Mouse (Mus musculus) spleen, postnatal 4 days (tissue): ENCODE measurements around the gene Gm10382.
"Not testable (repeated sequence)": the region's sequence is repeated elsewhere in the genome, so short reads cannot be mapped to it uniquely, and the experiment has no call there.

Experiments used
- DNase-seq, 2 experiments: peaks; one replicate each; pipeline ENCODE4 v3.0.0; 2022; ENCODE audit warnings: low spot score in 2 of 2

Gene Gm10382

DNA sequence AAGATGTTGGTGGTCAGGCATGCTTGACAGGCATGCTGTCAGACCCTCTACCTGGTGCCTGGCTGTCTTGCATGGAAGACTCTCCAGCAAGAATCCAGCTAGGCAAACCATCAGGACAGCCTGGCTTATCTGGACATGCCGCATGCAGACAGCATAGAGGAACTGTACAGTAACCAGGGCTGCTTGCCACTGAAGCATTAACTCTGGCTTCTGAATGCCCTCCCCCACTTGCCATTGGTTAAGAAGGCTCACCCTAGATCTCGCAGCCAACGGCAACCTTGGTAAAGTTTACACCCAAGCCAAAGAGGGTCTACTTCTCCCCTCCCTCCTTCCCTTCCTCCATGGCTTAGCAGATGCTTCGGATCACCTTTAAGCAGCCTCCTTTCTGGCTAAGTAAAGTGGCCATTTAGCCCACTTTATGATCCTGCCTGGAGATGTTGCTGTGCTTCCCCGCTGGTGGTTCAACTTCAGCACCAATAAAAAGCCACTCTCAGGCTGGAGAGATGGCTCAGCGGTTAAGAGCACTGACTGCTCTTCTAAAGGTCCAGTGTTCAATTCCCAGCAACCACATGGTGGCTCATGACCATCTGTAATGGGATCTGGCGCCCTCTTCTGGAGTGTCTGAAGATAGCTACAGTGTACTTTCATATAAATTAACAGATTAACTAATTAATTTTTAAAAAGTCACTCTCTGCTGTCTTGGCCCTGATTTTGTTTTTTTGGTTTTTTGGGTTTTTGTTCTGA lies 18.0 kb upstream of the Gm10382 start:
- DNase-seq = no peak

DNA sequence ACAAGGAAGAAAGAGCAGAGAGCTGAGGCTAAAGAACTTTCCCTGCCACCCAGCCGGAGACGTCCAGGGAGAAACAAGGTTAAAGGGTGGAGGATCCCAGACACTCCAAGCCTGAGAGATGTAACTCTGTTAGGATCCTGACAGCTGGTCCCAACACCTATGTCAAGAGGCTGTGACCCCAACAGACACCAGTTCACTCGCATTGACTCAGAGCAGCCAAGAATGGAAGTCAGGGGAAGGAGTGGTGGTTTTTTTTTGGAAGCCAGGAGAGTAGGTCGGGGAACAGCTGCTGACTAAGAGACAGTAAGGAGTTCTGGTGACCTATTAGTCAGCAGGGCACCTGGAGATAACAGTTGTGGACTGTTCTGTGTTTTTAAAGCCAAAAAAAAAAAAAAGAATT lies 17.1 kb upstream of the Gm10382 start:
- DNase-seq = no peak

- no peak for DNase-seq
Measured at GRCm38 (mm10) chr5:125375871-125376270, 13.3 kb upstream of the Gm10382 start.

- peak in 1 of 2 experiments; percentile 36 for DNase-seq
Measured at GRCm38 (mm10) chr5:125377214-125377613, 11.9 kb upstream of the Gm10382 start.

- no peak for DNase-seq
Measured at GRCm38 (mm10) chr5:125378919-125379318, 10.2 kb upstream of the Gm10382 start.

GRCm38 (mm10) chr5:125381954-125382672 lies 7.0 kb upstream of the Gm10382 start:
- DNase-seq = no peak

GRCm38 (mm10) chr5:125382673-125383558 lies 6.2 kb upstream of the Gm10382 start:
- DNase-seq = peak in 1 of 2 experiments; percentile 37

GRCm38 (mm10) chr5:125383637-125384420 lies 5.3 kb upstream of the Gm10382 start:
- DNase-seq = no peak

- DNase-seq = no peak
Measured at GRCm38 (mm10) chr5:125384512-125385214, 4.5 kb upstream of the Gm10382 start.

DNA sequence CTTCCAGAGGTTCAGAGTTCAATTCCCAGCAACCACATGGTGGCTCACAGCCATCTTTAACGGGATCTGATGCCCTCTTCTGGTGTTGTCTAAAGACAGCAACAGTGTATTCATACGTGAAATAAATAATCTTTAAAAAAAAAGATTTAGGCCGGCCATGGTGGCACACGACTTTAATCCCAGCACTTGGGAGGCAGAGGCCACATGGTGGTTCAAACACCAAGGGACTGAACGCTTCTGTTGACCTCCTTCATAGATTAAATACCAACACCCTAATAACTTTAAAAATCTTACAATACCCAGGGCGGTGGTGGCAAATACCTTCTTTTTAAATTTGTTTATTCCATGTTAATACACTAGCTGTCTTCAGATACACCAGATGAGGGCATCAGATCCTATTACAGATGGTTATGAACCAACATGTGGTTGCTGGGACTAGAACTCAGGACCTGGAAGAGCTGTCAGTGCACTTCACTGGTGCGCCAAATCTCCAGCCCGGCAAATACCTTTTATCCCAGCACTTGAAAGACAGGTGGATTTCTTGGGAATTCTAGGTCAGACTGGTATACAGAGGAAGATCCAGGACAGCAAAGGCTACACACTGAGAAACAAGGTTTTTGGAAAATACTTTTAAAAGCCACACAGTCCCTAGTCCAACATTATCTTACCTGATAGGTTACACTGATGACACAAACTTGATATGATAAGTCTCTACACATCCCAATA lies 3.7 kb upstream of the Gm10382 start:
- no peak for DNase-seq

DNA sequence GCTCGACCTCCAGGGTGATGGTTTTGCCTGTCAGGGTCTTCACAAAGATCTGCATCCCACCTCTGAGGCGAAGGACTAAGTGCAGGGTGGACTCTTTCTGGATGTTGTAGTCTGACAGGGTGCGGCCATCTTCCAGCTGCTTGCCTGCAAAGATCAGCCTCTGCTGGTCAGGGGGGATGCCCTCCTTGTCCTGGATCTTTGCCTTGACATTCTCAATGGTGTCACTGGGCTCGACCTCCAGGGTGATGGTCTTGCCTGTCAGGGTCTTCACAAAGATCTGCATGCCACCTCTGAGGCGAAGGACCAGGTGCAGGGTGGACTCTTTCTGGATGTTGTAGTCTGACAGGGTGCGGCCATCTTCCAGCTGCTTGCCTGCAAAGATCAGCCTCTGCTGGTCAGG lies 1.8 kb upstream of the Gm10382 start:
- DNase-seq = not testable (repeated sequence)

GRCm38 (mm10) chr5:125388358-125389092 lies 597 bp upstream of the Gm10382 start:
- DNase-seq = no peak

DNA sequence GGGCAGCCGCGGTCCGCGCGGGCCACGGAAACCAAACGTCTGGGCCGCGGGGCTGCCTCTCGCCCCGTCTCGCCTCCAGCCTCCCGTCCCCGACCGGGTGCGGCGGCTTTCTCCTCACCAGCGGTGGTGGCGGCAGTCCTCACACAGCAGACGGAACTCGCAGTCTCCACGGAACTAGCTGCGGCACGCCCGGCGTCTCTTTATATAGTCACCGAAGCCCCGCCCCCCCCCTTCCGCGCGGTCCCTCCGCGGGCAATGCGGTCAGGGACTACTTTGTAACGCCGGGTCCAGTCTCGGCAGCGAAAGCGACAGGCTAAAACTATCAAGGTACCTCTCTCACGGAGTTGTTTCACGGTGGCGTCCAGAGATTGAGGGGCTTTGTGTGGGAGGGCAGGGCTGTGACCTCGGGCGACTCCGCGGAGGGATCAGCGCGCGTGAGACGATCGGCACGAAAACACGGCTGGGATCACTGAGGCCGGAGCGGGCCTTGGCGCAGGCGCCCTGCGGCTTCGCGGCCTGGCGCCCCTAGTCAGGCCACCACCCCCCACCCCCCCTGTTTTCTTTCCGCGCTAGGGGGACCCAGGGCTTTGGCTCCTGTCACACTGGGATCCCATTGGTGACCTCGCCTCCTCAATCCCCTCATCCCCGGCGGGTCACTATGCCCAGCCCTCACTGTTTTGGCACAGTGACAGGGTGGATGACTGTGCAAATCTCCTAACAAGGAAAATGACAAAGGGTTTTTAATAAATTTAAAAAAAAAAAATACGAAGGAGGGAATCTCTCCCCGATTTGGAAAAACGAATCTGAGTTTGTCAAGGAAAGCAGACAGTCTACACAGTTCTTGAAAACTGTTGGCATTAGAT lies 688 bp downstream of the Gm10382 start, which contains the start of gene Ubc:
Gene Ubc, minus strand, starts transcription at position 624 of the 863 bp plus-strand sequence.
- DNase-seq = peak; percentile 89 to 97

DNA sequence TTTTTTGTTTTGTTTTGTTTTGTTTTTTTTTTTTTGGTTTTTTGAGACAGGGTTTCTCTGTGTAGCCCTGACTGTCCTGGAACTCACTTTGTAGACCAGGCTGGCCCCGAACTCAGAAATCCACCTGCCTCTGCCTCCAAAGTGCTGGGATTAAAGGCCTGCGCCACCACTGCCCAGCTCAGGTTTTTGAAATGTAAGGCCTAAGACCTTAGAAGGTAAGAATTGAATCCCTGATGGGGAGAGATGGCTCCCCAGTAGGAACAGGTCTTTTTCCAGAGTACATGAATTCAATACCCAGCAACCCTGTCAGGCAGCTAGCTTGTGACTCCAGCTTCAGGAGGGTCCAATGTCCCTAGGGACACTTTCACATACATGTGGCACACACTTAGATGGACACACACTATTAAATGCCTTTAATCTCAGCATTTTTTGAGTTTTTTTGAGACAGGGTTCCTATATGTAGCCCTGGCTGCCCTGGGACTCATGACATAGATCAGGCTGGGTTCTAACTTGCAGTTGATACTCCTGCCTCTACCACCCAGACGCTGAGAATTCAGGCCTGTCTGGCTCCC lies 1.9 kb downstream of the Gm10382 start:
- no peak for DNase-seq

- no peak for DNase-seq
Measured at GRCm38 (mm10) chr5:125391609-125392008, 2.5 kb downstream of the Gm10382 start.

DNA sequence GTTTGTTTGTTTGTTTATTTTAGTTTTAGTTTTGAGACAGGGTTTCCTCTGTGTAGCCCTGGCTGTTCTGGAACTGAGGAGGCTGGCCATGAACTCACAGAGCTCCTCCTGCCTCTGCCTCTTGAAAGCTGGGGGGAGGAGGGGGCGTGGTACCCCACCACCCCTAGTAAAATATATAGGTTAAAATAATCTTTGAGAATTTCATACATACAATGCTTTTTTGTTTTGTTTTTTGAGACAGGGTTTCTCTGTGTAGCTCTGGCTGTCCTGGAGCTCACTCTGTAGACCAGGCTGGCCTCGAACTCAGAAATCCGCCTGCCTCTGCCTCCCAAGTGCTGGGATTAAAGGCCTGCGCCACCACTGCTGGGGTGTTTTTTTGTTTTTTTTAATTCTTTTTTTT lies 3.1 kb downstream of the Gm10382 start:
- not testable (repeated sequence) for DNase-seq

DNA sequence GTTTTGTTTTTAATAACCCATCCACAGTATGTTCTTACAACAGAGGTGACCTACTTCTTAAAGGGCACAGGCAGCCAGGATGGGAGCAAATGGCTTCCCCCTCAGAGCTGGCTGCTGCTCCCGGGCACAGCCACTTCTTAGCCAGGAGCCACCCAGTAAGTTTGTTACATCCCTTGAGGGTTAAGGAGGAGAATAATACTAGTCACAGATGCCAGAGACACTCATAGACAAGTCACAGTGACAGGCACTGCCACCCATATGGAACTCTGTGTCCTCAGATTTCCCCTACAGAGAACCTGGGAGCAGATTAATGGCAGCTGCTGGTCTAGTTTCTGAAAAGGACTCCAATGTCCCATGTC lies 3.5 kb downstream of the Gm10382 start:
- no peak for DNase-seq
